ENCODE assay signal across 8 mouse cellular contexts in genomic region chr17:8524387-8525165, GRCm38 (mm10). TPM values are rescaled to one million over a fixed set of nuclear protein-coding genes. Genes with fewer than 3 reads are reported as not detected.
DNase-seq lines count a peak whose midpoint lies in the region; ATAC-seq and TF ChIP-seq lines count a peak whose summit lies in the region.
"Had no signal": no experiment of that assay in that cellular context is flagged by ENCODE, and none has a peak within 500 bp of the region (broad histone marks: within the 10 kb centered on the region; RNA-seq: fewer than 3 reads in every experiment).

No protein-coding gene starts in this region.

- no peaks in the 10 kb centered on the region for H3K79me2 ChIP-seq in heart, adult 2 months (replicated peaks; ENCODE audit: control insufficient read depth, insufficient read depth, low read length)

- under 1% methylated on average over 39 of the region's 45 CpGs for WGBS in embryonic facial prominence, embryonic 12.5 days
- under 1% methylated on average over 45 of the region's 45 CpGs for WGBS in heart, adult 2 months
- 2% methylated on average over 42 of the region's 45 CpGs for WGBS in limb, embryonic 13.5 days
- WGBS in midbrain, postnatal 0 days, result 1% methylated on average over 38 of the region's 45 CpGs

- no peaks in the 10 kb centered on the region for H3K9me3 ChIP-seq in embryonic facial prominence, embryonic 12.5 days
- H3K9me3 ChIP-seq in limb, embryonic 13.5 days, result no peaks in the 10 kb centered on the region
- no peaks in the 10 kb centered on the region for H3K9me3 ChIP-seq in midbrain, postnatal 0 days (ENCODE audit: low read length)

- peaks cover 60% of the 10 kb centered on the region for H3K27me3 ChIP-seq in embryonic facial prominence, embryonic 12.5 days
- no peaks in the 10 kb centered on the region for H3K27me3 ChIP-seq in heart, adult 2 months (ENCODE audit: control insufficient read depth, insufficient read depth, low read length)
- H3K27me3 ChIP-seq in limb, embryonic 13.5 days, result peaks cover 78% of the 10 kb centered on the region
- H3K27me3 ChIP-seq in midbrain, postnatal 0 days (ENCODE audit: insufficient read depth, low read length), result no peaks in the 10 kb centered on the region

- TF ChIP-seq CTCF in bone marrow macrophage, adult 2 months (IDR thresholded peaks at IDR 0.05; ENCODE audit: low read depth, low read length), result no peak
- TF ChIP-seq CTCF in heart, adult 2 months (IDR thresholded peaks at IDR 0.05), result peak; percentile 44
- TF ChIP-seq CTCF in midbrain, postnatal 0 days (IDR thresholded peaks at IDR 0.05), result peak; percentile 71

- TF ChIP-seq POLR2A in bone marrow macrophage, adult 2 months (IDR thresholded peaks at IDR 0.05; ENCODE audit: borderline replicate concordance, low read depth, low read length), result no peak
- no peak for TF ChIP-seq POLR2A in heart, adult 2 months (IDR thresholded peaks at IDR 0.05; ENCODE audit: insufficient read depth, low read depth, low read length)

- no peaks in the 10 kb centered on the region for H3K36me3 ChIP-seq in embryonic facial prominence, embryonic 12.5 days
- H3K36me3 ChIP-seq in heart, adult 2 months (ENCODE audit: control insufficient read depth, insufficient read depth, low read length), result no peaks in the 10 kb centered on the region
- no peaks in the 10 kb centered on the region for H3K36me3 ChIP-seq in limb, embryonic 13.5 days
- no peaks in the 10 kb centered on the region for H3K36me3 ChIP-seq in midbrain, postnatal 0 days (ENCODE audit: insufficient read depth, low read length)

- intact Hi-C loops in heart, adult 2 months (cut with DNase I), result no loop called here

- H3K9ac ChIP-seq in embryonic facial prominence, embryonic 12.5 days, result peak overlapping the region; percentile 50
- peak overlapping the region; percentile 36 for H3K9ac ChIP-seq in heart, adult 2 months (ENCODE audit: low read depth, low read length)
- H3K9ac ChIP-seq in limb, embryonic 13.5 days, result peak overlapping the region; percentile 46
- H3K9ac ChIP-seq in midbrain, postnatal 0 days (replicated peaks; ENCODE audit: low read length, poor library complexity, severe bottlenecking), result peak overlapping the region; percentile 73

- H3K27ac ChIP-seq in bone marrow macrophage, adult 2 months (ENCODE audit: insufficient read depth, low read depth, low read length), result no peak overlapping the region
- H3K27ac ChIP-seq in embryonic facial prominence, embryonic 12.5 days, result no peak overlapping the region
- peak overlapping the region; percentile 38 for H3K27ac ChIP-seq in heart, adult 2 months
- no peak overlapping the region for H3K27ac ChIP-seq in limb, embryonic 13.5 days
- H3K27ac ChIP-seq in midbrain, postnatal 0 days (ENCODE audit: low read depth, low read length), result peak overlapping the region; percentile 80

- peak; percentile 82 to 86 for DNase-seq in heart, adult 2 months
- peak; percentile 62 to 67 for DNase-seq in kidney, adult 8-10 months
- peak; percentile 96 for DNase-seq in midbrain, postnatal 0 days (ENCODE audit: low spot score)
- peak; percentile 79 for DNase-seq in testis, postnatal 10 days (ENCODE audit: low spot score)

- peak overlapping the region; percentile 23; the same call in 1 of the 2 replicates for H3K4me3 ChIP-seq in bone marrow macrophage, adult 2 months (ENCODE audit: insufficient read depth, low read length)
- H3K4me3 ChIP-seq in embryonic facial prominence, embryonic 12.5 days, result peak overlapping the region; percentile 51
- peak overlapping the region; percentile 54 for H3K4me3 ChIP-seq in heart, adult 2 months
- peak overlapping the region; percentile 53 for H3K4me3 ChIP-seq in limb, embryonic 13.5 days
- peak overlapping the region; percentile 42 for H3K4me3 ChIP-seq in midbrain, postnatal 0 days (ENCODE audit: low read depth, low read length)

- ATAC-seq in embryonic facial prominence, embryonic 12.5 days (ENCODE audit: insufficient number of reproducible peaks, insufficient read depth, low FRiP score, low TSS enrichment), result peak; percentile 81
- peak; percentile 87 for ATAC-seq in limb, embryonic 13.5 days (ENCODE audit: low FRiP score, low read depth)
- ATAC-seq in midbrain, postnatal 0 days (ENCODE audit: low FRiP score), result peak; percentile 93

- no peak for TF ChIP-seq EP300 in heart, adult 2 months (IDR thresholded peaks at IDR 0.05; ENCODE audit: insufficient read depth, low read depth, low read length)

- H3K4me1 ChIP-seq in bone marrow macrophage, adult 2 months (ENCODE audit: control insufficient read depth, insufficient read depth, low read length), result no peaks in the 10 kb centered on the region
- H3K4me1 ChIP-seq in embryonic facial prominence, embryonic 12.5 days, result peaks cover 21% of the 10 kb centered on the region
- peaks cover 5% of the 10 kb centered on the region for H3K4me1 ChIP-seq in heart, adult 2 months (ENCODE audit: control insufficient read depth, insufficient read depth, low read length)
- H3K4me1 ChIP-seq in limb, embryonic 13.5 days, result peaks cover 26% of the 10 kb centered on the region
- peaks cover 10% of the 10 kb centered on the region for H3K4me1 ChIP-seq in midbrain, postnatal 0 days (ENCODE audit: insufficient read depth, low read length)

- peak overlapping the region; percentile 97 for H3K4me2 ChIP-seq in embryonic facial prominence, embryonic 12.5 days (replicated peaks)
- peak overlapping the region; percentile 97 for H3K4me2 ChIP-seq in limb, embryonic 13.5 days (replicated peaks)
- peak overlapping the region; percentile 87 for H3K4me2 ChIP-seq in midbrain, postnatal 0 days (ENCODE audit: low read depth, low read length, poor library complexity, severe bottlenecking)

RNA-seq across cellular contexts. Expression of gene Pde10a, which starts 0.6 kb away (rescaled TPM):
- polyA plus RNA-seq in bone marrow macrophage, adult 2 months (2012; ENCODE audit: insufficient read depth, insufficient read length, missing spikeins), result not detected in 2 replicates
- polyA plus RNA-seq in embryonic facial prominence, embryonic 12.5 days (2016; fragmentation: Nextera tagmentation; extraction: Ambion mirVana), result 3.9 and 4.9 TPM in 2 replicates
- 1 to 10 TPM; 1.9 to 2.2 TPM for total RNA-seq in heart, adult 2 months (2021)
- 1.4 and 2.3 TPM in 2 replicates for polyA plus RNA-seq in heart, adult 2 months (2012; rRNA removed)
- polyA plus RNA-seq in limb, embryonic 13.5 days (2015; fragmentation: Nextera tagmentation; extraction: Ambion mirVana), result 2.4 TPM in 2 replicates
- 40.3 and 42.3 TPM in 2 replicates for total RNA-seq in midbrain, postnatal 0 days (2014; rRNA removed)
- 7.8 and 8.6 TPM in 2 replicates for polyA plus RNA-seq in midbrain, postnatal 0 days (2015; fragmentation: Nextera tagmentation; extraction: Ambion mirVana)
- total RNA-seq: neutrophil, adult 5-6 weeks had no signal

RNA-seq across cellular contexts. Expression of gene Gm17087, which starts 42.2 kb away (rescaled TPM):
- polyA plus RNA-seq in bone marrow macrophage, adult 2 months (2012; ENCODE audit: insufficient read depth, insufficient read length, missing spikeins), result 2.4 and 4.4 TPM in 2 replicates
- polyA plus RNA-seq in embryonic facial prominence, embryonic 12.5 days (2016; fragmentation: Nextera tagmentation; extraction: Ambion mirVana), result not detected in 2 replicates
- not detected for total RNA-seq in heart, adult 2 months (2021)
- polyA plus RNA-seq in heart, adult 2 months (2012; rRNA removed), result not detected in 2 replicates
- not detected in 2 replicates for polyA plus RNA-seq in limb, embryonic 13.5 days (2015; fragmentation: Nextera tagmentation; extraction: Ambion mirVana)
- not detected in 2 replicates for total RNA-seq in midbrain, postnatal 0 days (2014; rRNA removed)
- not detected in 2 replicates for polyA plus RNA-seq in midbrain, postnatal 0 days (2015; fragmentation: Nextera tagmentation; extraction: Ambion mirVana)
- total RNA-seq: neutrophil, adult 5-6 weeks had no signal

Comparison
In these comparisons a context has a peak if more than half of its experiments do, and no peak if none do; other contexts are left out.
1. H3K27ac ChIP-seq: peak in heart, adult 2 months (single experiment) and midbrain, postnatal 0 days (single experiment); none in bone marrow macrophage, adult 2 months (single experiment), embryonic facial prominence, embryonic 12.5 days (single experiment) and limb, embryonic 13.5 days (single experiment).
2. Peak in every context shown above with its lines, with median percentiles within 50 percentile points of each other: H3K4me3 ChIP-seq, ATAC-seq, H3K4me2 ChIP-seq, H3K9ac ChIP-seq and DNase-seq.